Mouse (Mus musculus) frontal cortex, postnatal 36 days (tissue): ENCODE data around the gene Lrrfip1.
A peak's percentile ranks its signal among the peaks of the same experiment; 100 is the strongest.

Experiments
- DNase-seq, 2 experiments: peaks; one replicate each; pipeline ENCODE4 v3.0.0; 2022; ENCODE audit warnings: low spot score in 2 of 2

Gene Lrrfip1

DNA sequence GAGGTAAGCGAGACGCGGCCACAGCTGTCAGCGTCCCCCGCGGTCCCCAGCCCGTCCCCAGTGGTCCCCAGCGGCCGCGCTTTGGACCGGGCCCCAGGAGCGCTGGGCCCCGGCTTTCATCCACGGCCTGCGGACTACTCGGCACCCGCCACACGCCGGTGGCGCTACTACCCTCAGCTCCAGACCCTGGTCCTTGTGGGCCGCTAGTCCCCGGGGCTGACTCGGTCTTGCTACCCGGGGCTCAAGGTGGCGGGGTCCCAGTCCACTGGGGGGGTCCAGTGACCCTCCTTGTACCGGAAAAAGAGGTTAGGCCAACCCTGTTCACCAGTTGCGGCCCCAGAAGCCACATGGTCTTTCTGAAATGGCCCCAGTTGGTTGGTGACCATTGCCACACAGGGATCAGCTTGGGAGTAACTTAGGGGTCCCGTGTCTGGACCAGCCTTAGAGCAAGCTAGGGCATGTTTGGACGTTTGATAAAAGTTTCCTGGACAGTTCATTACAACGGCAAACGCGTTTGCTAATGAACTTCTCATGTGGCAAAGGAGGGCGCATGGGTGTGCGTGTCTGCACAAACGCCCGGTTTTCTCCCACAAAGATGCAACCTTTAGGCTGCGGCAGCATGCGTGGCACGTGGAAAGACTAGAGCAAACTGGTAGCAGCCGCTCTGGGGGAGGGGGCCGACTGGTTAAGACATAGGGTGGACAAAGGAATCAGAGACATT, 514 bp downstream of the Lrrfip1 start:
- DNase-seq = peak in 1 of 2 experiments; percentile 31

- DNase-seq = no peak
Observed at GRCm38 (mm10) chr1:90999911-91000601, 1.5 kb downstream of the Lrrfip1 start.

DNA sequence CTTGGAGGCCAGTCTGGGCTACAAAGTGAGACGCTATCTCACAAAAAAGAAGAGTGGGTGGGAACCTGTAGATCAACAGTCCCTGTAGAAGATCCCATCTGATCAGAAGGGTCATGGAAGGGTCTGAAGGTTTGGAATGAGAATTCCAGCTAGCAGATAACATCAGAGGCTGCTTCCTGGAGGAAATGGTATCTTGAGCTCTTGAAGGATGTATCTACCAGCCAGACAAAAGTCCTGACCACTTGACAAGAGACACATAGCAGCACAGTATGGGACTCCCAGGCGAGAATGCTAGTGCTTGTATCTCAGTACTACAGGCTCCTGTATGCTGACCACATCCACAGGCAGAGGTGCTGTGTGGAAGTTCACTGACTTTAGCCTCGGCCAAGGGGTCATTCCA, 2.6 kb downstream of the Lrrfip1 start:
- no peak for DNase-seq

GRCm38 (mm10) chr1:91001871-91002539, 3.5 kb downstream of the Lrrfip1 start:
- no peak for DNase-seq

DNA sequence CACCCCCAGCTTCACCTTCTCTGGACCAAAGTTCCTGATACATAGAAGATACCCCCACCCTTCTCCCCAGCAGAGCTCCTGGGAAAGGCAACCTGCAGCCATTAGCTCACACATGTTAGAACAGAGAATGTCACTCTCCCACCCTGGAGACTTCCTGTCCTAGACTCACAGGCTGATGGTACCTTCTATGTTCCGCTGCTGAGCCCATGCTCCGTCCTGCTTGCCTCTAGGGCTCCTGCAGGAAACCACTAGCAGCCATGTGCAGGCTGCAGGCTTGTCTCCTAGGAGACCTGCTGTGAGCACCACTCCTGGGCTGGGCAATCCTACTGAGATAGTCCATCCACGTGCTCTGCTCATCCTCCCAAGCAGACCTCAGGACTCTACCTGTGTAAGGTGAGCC, 4.1 kb downstream of the Lrrfip1 start:
- no peak for DNase-seq

DNA sequence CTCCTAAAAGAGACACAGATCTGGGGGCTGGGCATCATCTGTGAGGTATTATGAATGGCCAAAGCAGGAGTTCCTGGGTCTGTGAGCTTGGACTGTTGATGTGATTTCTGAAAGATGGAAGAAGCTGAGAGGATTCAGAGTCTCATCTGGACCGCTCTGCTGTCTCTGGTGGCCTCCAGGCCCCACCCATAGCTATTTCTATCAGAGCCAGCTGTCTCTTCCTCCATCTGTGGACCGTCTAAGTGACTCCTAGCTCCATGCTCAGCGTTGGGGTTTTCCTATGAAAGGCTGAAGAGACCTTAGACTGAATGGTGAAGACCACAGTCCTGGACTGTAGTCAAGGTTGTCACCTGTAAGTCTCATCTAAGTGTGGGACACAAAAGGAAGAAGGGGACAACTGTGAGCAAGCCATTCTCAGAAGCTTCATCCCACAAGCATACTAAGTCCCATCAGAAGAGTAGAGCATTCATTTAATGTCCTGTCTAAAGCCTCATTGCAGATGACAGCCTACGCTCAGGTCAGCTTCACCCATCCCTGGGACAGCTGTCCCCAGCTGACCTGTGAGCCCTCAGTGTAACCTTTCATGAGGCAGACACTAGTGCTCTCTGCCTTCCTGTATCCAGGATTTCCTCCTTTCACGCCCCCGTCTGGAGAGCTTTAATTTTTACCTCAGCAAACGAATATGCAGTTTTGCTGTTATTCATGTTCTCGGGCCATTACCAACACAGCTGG, 5.2 kb downstream of the Lrrfip1 start:
- DNase-seq = no peak

- no peak for DNase-seq
Observed at GRCm38 (mm10) chr1:91006037-91006436, 7.5 kb downstream of the Lrrfip1 start.

GRCm38 (mm10) chr1:91006708-91007107, 8.2 kb downstream of the Lrrfip1 start:
- DNase-seq = no peak

GRCm38 (mm10) chr1:91008147-91008682, 9.7 kb downstream of the Lrrfip1 start:
- no peak for DNase-seq

GRCm38 (mm10) chr1:91008746-91009145, 10.2 kb downstream of the Lrrfip1 start:
- DNase-seq = no peak

GRCm38 (mm10) chr1:91009266-91009665, 10.7 kb downstream of the Lrrfip1 start:
- DNase-seq = no peak

DNA sequence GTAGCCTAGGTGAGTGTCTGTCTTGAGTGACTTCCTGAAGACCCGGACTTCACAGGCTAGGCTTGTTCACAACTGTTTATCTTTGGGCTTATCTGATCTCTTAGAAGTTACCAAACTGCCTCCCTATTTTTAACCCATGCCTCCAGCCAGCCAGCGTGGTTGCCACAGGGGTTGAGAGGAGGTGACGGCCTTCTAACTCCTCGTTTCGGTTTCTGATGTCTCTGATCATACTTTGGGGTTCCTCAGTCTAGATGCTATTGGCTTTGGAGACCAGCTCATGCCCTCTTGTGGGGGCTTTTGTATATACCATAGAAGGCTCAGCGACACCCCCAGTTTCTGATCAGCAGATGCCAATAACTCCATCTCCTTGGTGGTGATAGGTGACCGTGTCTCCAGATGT, 11.7 kb downstream of the Lrrfip1 start:
- DNase-seq = no peak

DNA sequence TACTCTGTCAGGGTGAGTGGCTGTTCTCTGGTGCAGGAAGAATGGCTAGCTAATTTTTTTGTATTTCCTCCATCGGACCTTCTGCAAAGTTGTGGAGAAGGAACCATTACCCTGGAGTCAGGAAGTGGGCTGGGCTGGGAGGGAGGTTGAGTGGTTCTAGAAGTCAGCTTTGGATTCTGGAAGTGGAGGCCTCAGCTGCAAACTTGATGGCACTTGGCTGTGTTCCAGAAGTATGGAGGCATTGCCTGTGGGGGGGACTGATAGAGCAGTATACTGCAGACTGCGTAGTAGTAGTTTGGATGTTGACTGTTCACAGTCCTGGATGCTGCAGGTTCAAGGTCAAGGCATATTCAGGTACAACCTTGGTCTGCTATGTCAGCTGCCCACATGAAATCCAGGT, 12.2 kb downstream of the Lrrfip1 start:
- DNase-seq = no peak

- no peak for DNase-seq
Observed at GRCm38 (mm10) chr1:91011336-91011735, 12.8 kb downstream of the Lrrfip1 start.

DNA sequence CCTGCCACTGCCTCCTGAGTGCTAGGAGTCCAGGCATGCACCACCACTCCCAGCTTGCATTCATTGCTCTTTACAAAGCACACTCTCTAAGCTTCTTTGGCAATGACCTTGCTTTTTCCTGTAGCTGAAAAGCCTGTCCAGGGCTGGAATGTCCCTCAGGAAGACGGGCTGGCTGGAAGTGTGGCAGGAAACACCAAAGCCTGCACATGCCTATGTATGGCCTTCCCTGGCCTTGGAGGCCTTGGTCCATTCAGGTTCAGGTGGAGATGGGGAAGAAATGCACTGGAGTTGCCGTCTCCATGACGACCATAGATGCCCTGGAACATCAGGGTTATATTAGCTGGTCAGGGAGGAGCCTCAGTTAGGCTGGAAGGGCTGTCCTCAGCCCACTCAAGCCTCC, 15.3 kb downstream of the Lrrfip1 start:
- DNase-seq = no peak

GRCm38 (mm10) chr1:91015571-91015970, 17.0 kb downstream of the Lrrfip1 start:
- DNase-seq = no peak

- peak; percentile 19 to 34 for DNase-seq
Observed at GRCm38 (mm10) chr1:91017111-91017758, 18.7 kb downstream of the Lrrfip1 start.

- DNase-seq = no peak
Observed at GRCm38 (mm10) chr1:91019346-91019745, 20.8 kb downstream of the Lrrfip1 start.

GRCm38 (mm10) chr1:91021304-91021703, 22.8 kb downstream of the Lrrfip1 start:
- no peak for DNase-seq

DNA sequence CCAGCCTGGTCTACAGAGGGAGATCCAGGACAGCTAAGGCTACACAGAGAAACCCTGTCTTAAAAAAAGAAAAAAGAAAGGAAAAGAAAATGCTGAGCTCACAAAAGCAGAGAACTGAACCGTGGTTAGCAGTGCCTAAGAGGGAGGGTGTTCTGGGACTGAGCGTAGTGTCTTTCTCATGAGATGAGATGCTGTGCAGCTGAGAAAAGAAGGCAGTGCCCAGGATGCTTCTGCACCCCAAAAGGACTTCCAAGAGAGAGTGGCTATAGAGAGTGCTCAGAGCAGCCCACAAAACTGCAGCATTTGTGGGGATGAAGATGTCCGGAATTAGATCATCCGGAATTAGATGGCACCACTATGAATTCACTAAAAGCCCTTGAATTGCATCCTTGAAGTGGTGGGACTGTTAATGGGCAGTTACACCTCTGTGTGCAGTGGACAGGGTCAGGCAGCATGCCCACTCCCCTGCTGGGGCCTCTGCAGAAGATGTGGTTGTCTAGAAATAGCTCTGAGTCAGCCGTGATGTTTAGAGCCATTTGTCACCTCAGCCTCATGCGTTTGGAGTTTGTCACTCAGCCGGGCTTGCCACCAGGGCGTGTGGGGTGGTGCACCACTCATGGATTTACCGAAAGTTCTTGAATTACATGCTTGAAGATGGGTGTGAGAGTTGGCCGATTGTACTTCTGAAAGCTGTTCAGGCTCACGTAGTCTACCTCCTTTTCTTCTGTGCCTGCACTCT, 23.8 kb downstream of the Lrrfip1 start:
- DNase-seq = peak; percentile 51 to 52

GRCm38 (mm10) chr1:91023230-91023629, 24.7 kb downstream of the Lrrfip1 start:
- no peak for DNase-seq
